Mouse (Mus musculus) lung, adult 2 months (tissue): Measurements from ENCODE around the gene Pcsk5.

ENCODE experiments used
- CTCF ChIP-seq: fragments of 200-500 bp; IDR thresholded peaks from 2 replicates; pipeline ENCODE4 v1.5.1; 2011; ENCODE audit warnings: mild to moderate bottlenecking, low read length, control low read depth; ENCODE audit not compliant: insufficient read depth
- POLR2A ChIP-seq: fragments of 200-500 bp; IDR thresholded peaks from 2 replicates; pipeline ENCODE4 v1.6.1; 2011; ENCODE audit warnings: low read depth, mild to moderate bottlenecking, control low read depth, low read length, borderline replicate concordance; ENCODE audit errors: extremely low read depth

GRCm38 (mm10) chr19:17417855-17418254 is 419.6 kb downstream of the Pcsk5 start:
- no peak for TF ChIP-seq POLR2A
- TF ChIP-seq CTCF = no peak
